Mouse (Mus musculus) hindbrain, embryonic 14.5 days (tissue): ENCODE measurements around the gene Myl3. TPM values are rescaled to one million over a fixed set of nuclear protein-coding genes. Genes with fewer than 3 reads are reported as not detected.

Experiments used
- ATAC-seq: fragments of 200-750 bp; cut with Nextera tagmentation; 2 replicates; pipeline ENCODE4 v1.8.0; 2017; ENCODE audit warnings: moderate number of reproducible peaks, mild to moderate bottlenecking, moderate TSS enrichment, moderate library complexity; ENCODE audit not compliant: low FRiP score
- DNase-seq: peaks from one replicate; pipeline ENCODE4 v3.0.0-alpha.2; 2015; ENCODE audit warnings: low spot score
- H3K27ac ChIP-seq: fragments of 300-500 bp; sonication (generic); 2 replicates; pipeline ENCODE4 v1.5.1; 2014; ENCODE audit warnings: mild to moderate bottlenecking, moderate library complexity
- H3K27me3 ChIP-seq: fragments of 300-500 bp; sonication (generic); 2 replicates; pipeline ENCODE4 v1.6.1; 2014; ENCODE audit warnings: mild to moderate bottlenecking, low read length, mixed read lengths; ENCODE audit not compliant: control insufficient read depth, insufficient read depth
- H3K36me3 ChIP-seq: fragments of 300-500 bp; sonication (generic); replicated peaks from 2 replicates; pipeline ENCODE4 v1.6.1; 2014; ENCODE audit not compliant: control insufficient read depth, insufficient read depth
- H3K4me1 ChIP-seq: fragments of 300-500 bp; sonication (generic); replicated peaks from 2 replicates; pipeline ENCODE4 v1.6.1; 2014; ENCODE audit warnings: antibody characterized with exemption, low read length, mixed read lengths; ENCODE audit not compliant: control insufficient read depth, insufficient read depth
- H3K4me2 ChIP-seq: fragments of 300-500 bp; sonication (generic); replicated peaks from 2 replicates; pipeline ENCODE4 v1.6.1; 2014; ENCODE audit warnings: mild to moderate bottlenecking, moderate library complexity
- H3K4me3 ChIP-seq: fragments of 300-500 bp; sonication (generic); replicated peaks from 2 replicates; pipeline ENCODE4 v1.5.1; 2014; ENCODE audit warnings: mild to moderate bottlenecking, low read length
- H3K9ac ChIP-seq: fragments of 300-500 bp; sonication (generic); 2 replicates; pipeline ENCODE4 v1.6.1; 2014
- H3K9me3 ChIP-seq: fragments of 300-500 bp; sonication (generic); 2 replicates; pipeline ENCODE4 v1.6.1; 2016; ENCODE audit warnings: low read length; ENCODE audit not compliant: control insufficient read depth
- WGBS: fragments of 180-500 bp; shearing (Covaris S2); extraction: QIAGEN DNeasy Blood & Tissue Kit; methylation state at CpG from one replicate; pipeline ENCODE4 v1.1.7; 2014; 5-methylcytosine and 5-hydroxymethylcytosine counted together
- polyA plus RNA-seq: library from polyadenylated mRNA; unstranded; fragments of >200 nt; fragmentation: Nextera tagmentation; extraction: Ambion mirVana; gene quantifications from 2 replicates; pipeline ENCODE4 v1.2.1, GENCODE M21; 2014

Gene Myl3
- polyA plus RNA-seq, 1 experiment from 2014 or later, result 0.43 TPM

- DNase-seq, result peak; percentile 79
- H3K4me2 ChIP-seq, result no peak overlapping the region
Observed at GRCm38 (mm10) chr9:110709640-110710258, 31.9 kb upstream of the Myl3 start.

DNA sequence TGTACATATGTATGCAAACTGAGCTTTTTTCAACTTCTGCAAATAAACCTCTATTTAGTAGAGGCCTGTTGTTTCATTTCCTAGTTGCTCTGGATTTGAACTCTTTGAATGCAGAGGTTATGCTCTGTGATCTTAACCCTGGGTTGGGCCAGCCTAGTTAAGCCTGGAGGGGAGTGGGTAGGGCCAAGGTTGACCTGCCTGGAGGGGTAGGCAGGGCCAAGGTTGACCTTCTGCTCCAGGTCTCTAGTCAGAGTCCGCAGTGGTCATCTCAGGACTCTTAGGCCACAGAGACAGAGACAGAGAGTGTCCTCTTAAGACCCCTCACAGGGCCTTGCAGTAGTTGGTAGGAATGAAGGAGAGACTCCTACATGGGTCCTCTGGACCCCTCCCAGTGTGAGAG is 30.1 kb upstream of the Myl3 start:
- H3K9me3 ChIP-seq, result no peaks in the 10 kb centered on the region
- H3K36me3 ChIP-seq, result peaks cover 42% of the 10 kb centered on the region
- no peaks in the 10 kb centered on the region for H3K4me1 ChIP-seq
- no peaks in the 10 kb centered on the region for H3K27me3 ChIP-seq
- H3K4me2 ChIP-seq, result no peak overlapping the region
- H3K27ac ChIP-seq, result no peak overlapping the region
- H3K4me3 ChIP-seq, result no peak overlapping the region
- H3K9ac ChIP-seq, result no peak overlapping the region
- ATAC-seq (no peak), DNase-seq (no peak)
- 100% methylated on average over 1 of the region's 1 CpGs for WGBS

More at GRCm38 (mm10) chr9:110709640-110710258, 31.9 kb upstream of the Myl3 start:
- Histone ChIP-seq H3K9me3 (no peaks in the 10 kb centered on the region), H3K36me3 (peaks cover 33% of the 10 kb centered on the region), H3K4me3 (no peak overlapping the region), H3K27ac (no peak overlapping the region), H3K27me3 (no peaks in the 10 kb centered on the region), H3K4me1 (no peaks in the 10 kb centered on the region), H3K9ac (no peak overlapping the region)
- peak; percentile 77 for ATAC-seq
- WGBS, result 48% methylated on average over 5 of the region's 5 CpGs

DNA sequence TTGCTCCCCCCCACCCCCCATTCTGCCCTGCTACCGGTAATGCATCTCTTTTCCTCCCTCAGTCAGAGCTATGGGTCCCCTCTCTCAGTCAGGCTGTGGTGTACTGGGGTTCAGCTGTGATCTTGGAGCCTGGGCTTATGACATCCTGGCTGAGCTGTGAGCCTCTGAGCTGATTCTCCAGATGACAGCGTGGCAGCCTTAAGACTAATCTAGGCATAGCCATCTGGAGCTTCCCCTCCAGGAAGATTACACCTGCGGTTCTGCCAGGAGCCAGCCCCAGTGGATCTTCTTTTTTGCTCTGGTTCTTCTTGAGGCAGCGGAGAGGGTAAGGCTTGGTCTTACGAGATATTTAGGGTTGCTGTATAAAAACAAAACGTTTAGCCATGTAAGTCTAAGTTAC is 29.7 kb upstream of the Myl3 start:
- no peaks in the 10 kb centered on the region for H3K9me3 ChIP-seq
- DNase-seq (no peak), ATAC-seq (no peak)
- H3K4me1 ChIP-seq, result no peaks in the 10 kb centered on the region
- H3K4me2 ChIP-seq, result no peak overlapping the region
- H3K4me3 ChIP-seq, result no peak overlapping the region
- WGBS, result 94% methylated on average over 6 of the region's 6 CpGs
- peaks cover 43% of the 10 kb centered on the region for H3K36me3 ChIP-seq
- H3K27me3 ChIP-seq, result no peaks in the 10 kb centered on the region
- H3K27ac ChIP-seq, result no peak overlapping the region
- H3K9ac ChIP-seq, result no peak overlapping the region

- Histone ChIP-seq H3K4me2 (no peak overlapping the region), H3K36me3 (peaks cover 43% of the 10 kb centered on the region), H3K9ac (no peak overlapping the region), H3K4me3 (no peak overlapping the region), H3K27me3 (no peaks in the 10 kb centered on the region), H3K4me1 (no peaks in the 10 kb centered on the region), H3K27ac (no peak overlapping the region), H3K9me3 (no peaks in the 10 kb centered on the region)
- ATAC-seq (no peak), DNase-seq (no peak)
- WGBS, result 94% methylated on average over 4 of the region's 4 CpGs
Observed at GRCm38 (mm10) chr9:110712545-110712944, 29.1 kb upstream of the Myl3 start.

GRCm38 (mm10) chr9:110713389-110713788 is 28.3 kb upstream of the Myl3 start:
- 91% methylated on average over 1 of the region's 1 CpGs for WGBS
- Histone ChIP-seq H3K4me3 (no peak overlapping the region), H3K36me3 (peaks cover 43% of the 10 kb centered on the region), H3K4me1 (no peaks in the 10 kb centered on the region), H3K27ac (no peak overlapping the region), H3K9me3 (no peaks in the 10 kb centered on the region), H3K27me3 (no peaks in the 10 kb centered on the region), H3K4me2 (no peak overlapping the region), H3K9ac (no peak overlapping the region)
- DNase-seq (no peak), ATAC-seq (no peak)

- Histone ChIP-seq H3K27ac (no peak overlapping the region), H3K4me3 (no peak overlapping the region), H3K4me2 (no peak overlapping the region), H3K4me1 (no peaks in the 10 kb centered on the region), H3K36me3 (peaks cover 43% of the 10 kb centered on the region), H3K9me3 (no peaks in the 10 kb centered on the region), H3K27me3 (no peaks in the 10 kb centered on the region), H3K9ac (no peak overlapping the region)
- no peak for ATAC-seq
- 39% methylated on average over 1 of the region's 1 CpGs for WGBS
- no peak for DNase-seq
Observed at GRCm38 (mm10) chr9:110715426-110715825, 26.2 kb upstream of the Myl3 start.

GRCm38 (mm10) chr9:110716775-110717174 is 24.9 kb upstream of the Myl3 start:
- ATAC-seq (peak; percentile 84), DNase-seq (peak; percentile 75)
- Histone ChIP-seq H3K36me3 (peaks cover 35% of the 10 kb centered on the region), H3K27me3 (no peaks in the 10 kb centered on the region), H3K27ac (no peak overlapping the region), H3K4me2 (no peak overlapping the region), H3K4me3 (no peak overlapping the region), H3K9me3 (no peaks in the 10 kb centered on the region), H3K4me1 (no peaks in the 10 kb centered on the region), H3K9ac (no peak overlapping the region)
- WGBS, result 34% methylated on average over 4 of the region's 4 CpGs

GRCm38 (mm10) chr9:110718071-110718470 is 23.6 kb upstream of the Myl3 start:
- no peaks in the 10 kb centered on the region for H3K27me3 ChIP-seq
- no peaks in the 10 kb centered on the region for H3K4me1 ChIP-seq
- WGBS, result 94% methylated on average over 6 of the region's 6 CpGs
- H3K27ac ChIP-seq, result no peak overlapping the region
- no peak for ATAC-seq
- no peak overlapping the region for H3K9ac ChIP-seq
- no peak overlapping the region for H3K4me2 ChIP-seq
- H3K36me3 ChIP-seq, result peaks cover 22% of the 10 kb centered on the region
- H3K4me3 ChIP-seq, result no peak overlapping the region
- no peaks in the 10 kb centered on the region for H3K9me3 ChIP-seq
- DNase-seq, result no peak

- Histone ChIP-seq H3K27ac (no peak overlapping the region), H3K9me3 (no peaks in the 10 kb centered on the region), H3K27me3 (no peaks in the 10 kb centered on the region), H3K4me3 (no peak overlapping the region), H3K36me3 (peaks cover 17% of the 10 kb centered on the region; the same call in 1 of the 2 replicates), H3K4me2 (no peak overlapping the region), H3K4me1 (no peaks in the 10 kb centered on the region), H3K9ac (no peak overlapping the region)
- ATAC-seq, result no peak
- DNase-seq, result no peak
- WGBS, result 85% methylated on average over 3 of the region's 3 CpGs
Observed at GRCm38 (mm10) chr9:110718810-110719209, 22.9 kb upstream of the Myl3 start.

DNA sequence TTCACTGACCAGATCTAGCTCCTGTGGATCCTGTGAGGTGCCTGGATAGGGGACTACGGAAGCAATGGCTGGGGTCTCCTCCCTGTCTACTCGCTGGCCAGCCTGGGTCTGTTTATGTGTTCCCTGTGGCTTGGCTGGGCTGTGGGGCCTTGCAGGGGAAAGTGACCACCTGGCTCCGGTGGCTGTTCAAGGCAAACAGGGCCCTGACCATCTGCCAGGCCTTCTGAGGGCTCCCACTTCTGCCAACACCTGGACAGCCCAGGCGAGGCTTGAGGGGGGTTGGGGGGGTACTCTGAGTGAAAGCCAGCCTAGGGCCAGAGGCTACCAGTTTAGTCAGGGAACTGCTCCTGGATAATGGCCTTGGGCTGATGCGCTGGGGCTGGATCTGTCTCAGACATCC is 21.7 kb upstream of the Myl3 start:
- no peak for DNase-seq
- no peak overlapping the region for H3K4me2 ChIP-seq
- no peak overlapping the region for H3K27ac ChIP-seq
- ATAC-seq, result no peak
- H3K4me3 ChIP-seq, result no peak overlapping the region
- no peaks in the 10 kb centered on the region for H3K9me3 ChIP-seq
- no peaks in the 10 kb centered on the region for H3K27me3 ChIP-seq
- no peaks in the 10 kb centered on the region for H3K4me1 ChIP-seq
- peaks cover 8% of the 10 kb centered on the region; the same call in 1 of the 2 replicates for H3K36me3 ChIP-seq
- 79% methylated on average over 5 of the region's 5 CpGs for WGBS
- H3K9ac ChIP-seq, result no peak overlapping the region
